9 mouse cellular contexts compared by ENCODE assay signal in the genomic region with DNA sequence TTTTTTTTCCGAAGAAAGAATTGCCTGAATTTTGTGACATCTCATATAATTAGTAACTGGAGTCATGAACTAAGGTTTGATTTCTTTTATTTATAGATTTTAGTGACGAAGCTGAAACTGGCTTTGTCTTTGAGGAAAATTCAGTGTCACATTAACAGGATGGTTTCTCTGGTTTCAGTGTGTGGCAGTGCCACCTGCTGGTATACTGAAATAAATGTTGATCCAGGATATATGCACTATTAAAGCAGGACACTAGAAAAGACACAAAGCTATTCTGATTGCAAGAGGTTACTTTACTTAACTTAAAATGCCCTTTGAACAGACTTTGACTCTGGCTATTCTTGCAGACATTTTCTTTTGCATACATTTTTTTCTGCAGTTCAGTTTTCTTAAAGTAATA. TPM values are rescaled to one million over a fixed set of nuclear protein-coding genes. Genes with fewer than 3 reads are reported as not detected.
A peak's percentile ranks its signal among the peaks of the same experiment; 100 is the strongest.
DNase-seq lines count a peak whose midpoint lies in the region; ATAC-seq lines count a peak whose summit lies in the region.
"Had no signal": no experiment of that assay in that cellular context is flagged by ENCODE, and none has a peak within 500 bp of the region (broad histone marks: within the 10 kb centered on the region; RNA-seq: fewer than 3 reads in every experiment).

No protein-coding gene starts in this region.

- no peak overlapping the region for H3K4me2 ChIP-seq in hindbrain, embryonic 12.5 days (replicated peaks)

- no peak for ATAC-seq in hindbrain, embryonic 12.5 days (ENCODE audit: low FRiP score)

- 57% methylated on average over 2 of the region's 2 CpGs for WGBS in hindbrain, embryonic 10.5 days
- 56% methylated on average over 2 of the region's 2 CpGs for WGBS in hindbrain, embryonic 12.5 days

- H3K27ac ChIP-seq in hindbrain, embryonic 10.5 days = no peak overlapping the region
- no peak overlapping the region for H3K27ac ChIP-seq in hindbrain, embryonic 12.5 days

- no peak overlapping the region for H3K9ac ChIP-seq in hindbrain, embryonic 12.5 days

- H3K27me3 ChIP-seq in hindbrain, embryonic 10.5 days (ENCODE audit: insufficient read depth, poor library complexity, severe bottlenecking) = no peaks in the 10 kb centered on the region
- no peaks in the 10 kb centered on the region for H3K27me3 ChIP-seq in hindbrain, embryonic 12.5 days

- DNase-seq in hindbrain, embryonic 10.5 days (ENCODE audit: low spot score) = peak; percentile 10
- peak; percentile 9 for DNase-seq in urinary bladder, postnatal 25 days (ENCODE audit: low spot score)
- no peak for DNase-seq in urinary bladder, postnatal 4 days (ENCODE audit: low spot score in 2 of 2)
- peak; percentile 74 for DNase-seq in embryo, embryonic 10.5 days (ENCODE audit: low spot score)
- DNase-seq in kidney, postnatal 14 days = peak; percentile 41
- DNase-seq in naive thymus-derived CD4-positive, alpha-beta T cell, adult 2 months (ENCODE audit: low read depth) = peak; percentile 30
- no peak for DNase-seq in urinary bladder, adult 2 months (ENCODE audit: low spot score)

- no peaks in the 10 kb centered on the region for H3K9me3 ChIP-seq in hindbrain, embryonic 10.5 days
- H3K9me3 ChIP-seq in hindbrain, embryonic 12.5 days (replicated peaks) = no peaks in the 10 kb centered on the region

- no peaks in the 10 kb centered on the region for H3K4me1 ChIP-seq in hindbrain, embryonic 10.5 days (replicated peaks)
- no peaks in the 10 kb centered on the region for H3K4me1 ChIP-seq in hindbrain, embryonic 12.5 days

- H3K36me3 ChIP-seq in hindbrain, embryonic 10.5 days = no peaks in the 10 kb centered on the region
- no peaks in the 10 kb centered on the region for H3K36me3 ChIP-seq in hindbrain, embryonic 12.5 days

- no peak overlapping the region for H3K4me3 ChIP-seq in hindbrain, embryonic 10.5 days
- H3K4me3 ChIP-seq in hindbrain, embryonic 12.5 days = no peak overlapping the region

RNA-seq across cellular contexts. Expression of a gene that starts 23.3 kb away (rescaled TPM):
- not detected in 2 replicates for polyA plus RNA-seq in hindbrain, embryonic 10.5 days (2016; fragmentation: Nextera tagmentation; extraction: Ambion mirVana)
- polyA plus RNA-seq in hindbrain, embryonic 12.5 days (2016; fragmentation: Nextera tagmentation; extraction: Ambion mirVana) = not detected in 2 replicates
- polyA plus RNA-seq in urinary bladder, adult 2 months (2012; rRNA removed) = not detected in 2 replicates
- polyA plus RNA-seq: large intestine, adult 2 months had no signal

Comparison
In these comparisons a context has a peak if more than half of its experiments do, and no peak if none do; other contexts are left out.
1. DNase-seq: peak in hindbrain, embryonic 10.5 days (single experiment), urinary bladder, postnatal 25 days (single experiment), embryo, embryonic 10.5 days (single experiment), kidney, postnatal 14 days (single experiment) and naive thymus-derived CD4-positive, alpha-beta T cell, adult 2 months (single experiment); none in urinary bladder, postnatal 4 days (0 of 2) and urinary bladder, adult 2 months (single experiment).